Mouse (Mus musculus) limb, embryonic 11.5 days (tissue): ENCODE results near the gene Rmnd1. TPM values are rescaled to one million over a fixed set of nuclear protein-coding genes. Genes with fewer than 3 reads are reported as not detected.

Experiments
- ATAC-seq: fragments of 200-750 bp; cut with Nextera tagmentation; 2 replicates; pipeline ENCODE4 v1.8.0; 2017; ENCODE audit warnings: low read depth; ENCODE audit not compliant: insufficient number of reproducible peaks, low FRiP score, low TSS enrichment
- DNase-seq: peaks from one replicate; pipeline ENCODE4 v3.0.0-alpha.2; 2015; ENCODE audit warnings: low spot score
- H3K27ac ChIP-seq: fragments of 300-500 bp; sonication (generic); replicated peaks from 2 replicates; pipeline ENCODE4 v1.5.1; 2014; ENCODE audit warnings: low read depth, mild to moderate bottlenecking, low read length
- H3K27me3 ChIP-seq: fragments of 300-500 bp; sonication (generic); 2 replicates; pipeline ENCODE4 v1.6.1; 2014; ENCODE audit warnings: mild to moderate bottlenecking, low read length, mixed read lengths; ENCODE audit not compliant: control insufficient read depth, insufficient read depth
- H3K36me3 ChIP-seq: fragments of 300-500 bp; sonication (generic); 2 replicates; pipeline ENCODE4 v1.6.1; 2014; ENCODE audit warnings: mild to moderate bottlenecking, low read length, moderate library complexity, mixed read lengths; ENCODE audit not compliant: control insufficient read depth, insufficient read depth
- H3K4me1 ChIP-seq: fragments of 300-500 bp; sonication (generic); 2 replicates; pipeline ENCODE4 v1.6.1; 2014; ENCODE audit warnings: low read length, mixed read lengths; ENCODE audit not compliant: control insufficient read depth, insufficient read depth
- H3K4me2 ChIP-seq: fragments of 300-500 bp; sonication (generic); 2 replicates; pipeline ENCODE4 v1.6.1; 2014; ENCODE audit warnings: low read depth, mild to moderate bottlenecking, moderate library complexity; ENCODE audit not compliant: severe bottlenecking
- H3K4me3 ChIP-seq: fragments of 300-500 bp; sonication (generic); 2 replicates; pipeline ENCODE4 v1.5.1; 2014; ENCODE audit warnings: low read depth, low read length
- H3K9ac ChIP-seq: fragments of 300-500 bp; sonication (generic); 2 replicates; pipeline ENCODE4 v1.6.1; 2014; ENCODE audit warnings: mild to moderate bottlenecking, low read length
- H3K9me3 ChIP-seq: fragments of 300-500 bp; sonication (generic); 2 replicates; pipeline ENCODE4 v1.6.1; 2016; ENCODE audit warnings: low read length; ENCODE audit not compliant: control insufficient read depth
- WGBS: fragments of 180-500 bp; shearing (Covaris S2); extraction: QIAGEN DNeasy Blood & Tissue Kit; methylation state at CpG from one replicate; pipeline ENCODE4 v1.1.7; 2014; 5-methylcytosine and 5-hydroxymethylcytosine counted together
- polyA plus RNA-seq: library from polyadenylated mRNA; unstranded; fragments of >200 nt; fragmentation: Nextera tagmentation; extraction: Ambion mirVana; gene quantifications from 2 replicates; pipeline ENCODE4 v1.2.1, GENCODE M21; 2014

The Rmnd1 gene
- polyA plus RNA-seq, 1 experiment from 2014 or later, result 54.2 TPM

DNA sequence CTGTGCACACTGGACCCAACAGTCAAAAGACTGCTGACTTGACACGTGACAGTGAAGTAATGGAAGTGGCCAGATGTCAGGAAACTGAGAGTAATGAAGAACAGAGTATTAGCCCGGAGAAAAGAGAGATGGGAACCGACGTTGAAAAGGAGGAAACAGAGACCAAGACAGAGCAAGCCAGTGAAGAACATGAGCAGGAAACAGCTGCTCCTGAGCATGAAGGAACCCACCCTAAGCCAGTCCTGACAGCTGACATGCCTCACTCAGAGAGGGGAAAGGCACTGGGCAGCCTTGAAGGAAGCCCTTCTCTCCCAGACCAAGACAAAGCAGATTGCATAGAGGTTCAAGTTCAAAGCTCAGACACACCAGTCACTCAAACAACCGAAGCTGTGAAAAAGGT is 75.5 kb downstream of the Rmnd1 start:
- no peak for ATAC-seq
- Histone ChIP-seq H3K4me1 (no peaks in the 10 kb centered on the region), H3K4me2 (no peak overlapping the region), H3K9me3 (no peaks in the 10 kb centered on the region; the same call in 1 of the 2 replicates), H3K4me3 (no peak overlapping the region), H3K27me3 (no peaks in the 10 kb centered on the region), H3K27ac (no peak overlapping the region), H3K36me3 (no peaks in the 10 kb centered on the region), H3K9ac (no peak overlapping the region)
- WGBS, result 73% methylated on average over 5 of the region's 5 CpGs
- DNase-seq, result no peak

DNA sequence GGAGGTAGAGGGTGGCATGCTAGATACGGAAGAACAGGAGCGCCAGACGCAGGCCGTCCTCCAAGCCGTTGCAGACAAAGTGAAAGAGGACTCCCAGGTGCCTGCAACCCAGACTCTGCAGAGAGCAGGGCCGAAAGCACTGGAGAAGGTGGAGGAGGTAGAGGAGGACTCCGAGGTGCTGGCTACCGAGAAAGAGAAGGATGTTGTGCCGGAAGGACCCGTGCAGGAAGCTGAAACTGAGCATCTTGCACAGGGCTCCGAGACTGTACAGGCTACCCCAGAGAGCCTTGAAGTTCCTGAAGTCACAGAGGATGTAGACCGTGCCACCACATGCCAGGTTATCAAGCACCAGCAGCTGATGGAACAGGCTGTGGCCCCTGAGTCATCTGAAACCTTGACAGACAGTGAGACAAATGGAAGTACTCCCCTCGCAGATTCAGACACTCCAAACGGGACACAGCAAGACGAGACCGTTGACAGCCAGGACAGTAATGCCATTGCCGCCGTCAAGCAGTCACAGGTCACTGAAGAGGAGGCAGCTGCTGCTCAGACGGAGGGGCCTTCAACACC is 76.2 kb downstream of the Rmnd1 start:
- no peak overlapping the region for H3K4me3 ChIP-seq
- H3K9me3 ChIP-seq, result no peaks in the 10 kb centered on the region; the same call in 1 of the 2 replicates
- H3K27me3 ChIP-seq, result no peaks in the 10 kb centered on the region
- H3K4me2 ChIP-seq, result no peak overlapping the region
- DNase-seq, result no peak
- no peak overlapping the region for H3K27ac ChIP-seq
- no peaks in the 10 kb centered on the region for H3K4me1 ChIP-seq
- no peak for ATAC-seq
- no peak overlapping the region for H3K9ac ChIP-seq
- WGBS, result 90% methylated on average over 19 of the region's 19 CpGs
- no peaks in the 10 kb centered on the region for H3K36me3 ChIP-seq

DNA sequence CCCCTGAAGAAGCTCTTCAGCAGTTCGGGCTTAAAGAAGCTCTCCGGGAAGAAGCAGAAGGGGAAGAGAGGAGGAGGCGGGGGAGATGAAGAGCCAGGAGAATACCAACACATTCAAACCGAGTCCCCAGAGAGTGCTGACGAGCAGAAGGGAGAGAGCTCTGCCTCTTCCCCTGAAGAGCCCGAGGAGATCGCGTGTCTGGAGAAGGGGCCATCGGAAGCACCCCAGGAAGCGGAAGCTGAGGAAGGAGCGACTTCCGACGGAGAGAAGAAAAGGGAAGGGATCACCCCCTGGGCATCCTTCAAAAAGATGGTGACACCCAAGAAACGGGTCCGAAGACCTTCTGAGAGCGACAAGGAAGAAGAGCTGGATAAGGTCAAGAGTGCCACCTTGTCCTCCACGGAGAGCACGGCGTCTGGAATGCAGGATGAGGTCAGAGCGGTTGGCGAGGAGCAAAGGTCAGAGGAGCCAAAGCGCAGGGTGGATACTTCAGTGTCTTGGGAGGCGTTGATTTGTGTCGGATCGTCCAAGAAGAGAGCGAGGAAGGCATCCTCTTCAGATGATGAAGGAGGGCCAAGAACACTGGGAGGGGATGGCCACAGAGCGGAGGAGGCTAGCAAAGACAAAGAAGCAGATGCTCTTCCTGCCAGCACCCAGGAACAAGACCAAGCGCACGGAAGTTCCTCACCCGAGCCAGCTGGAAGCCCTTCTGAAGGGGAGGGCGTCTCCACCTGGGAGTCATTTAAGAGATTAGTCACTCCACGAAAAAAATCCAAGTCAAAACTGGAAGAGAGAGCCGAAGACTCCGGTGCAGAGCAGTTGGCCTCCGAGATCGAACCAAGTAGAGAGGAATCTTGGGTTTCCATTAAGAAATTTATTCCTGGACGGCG is 77.6 kb downstream of the Rmnd1 start:
- H3K36me3 ChIP-seq, result no peaks in the 10 kb centered on the region
- no peak for DNase-seq
- 91% methylated on average over 38 of the region's 38 CpGs for WGBS

More for the DNA sequence above, 77.6 kb downstream of the Rmnd1 start:
- Histone ChIP-seq H3K4me3 (no peak overlapping the region), H3K9me3 (no peaks in the 10 kb centered on the region), H3K27me3 (no peaks in the 10 kb centered on the region), H3K4me2 (no peak overlapping the region), H3K27ac (no peak overlapping the region), H3K4me1 (no peaks in the 10 kb centered on the region), H3K9ac (no peak overlapping the region)
- ATAC-seq, result no peak

Other genes starting within 250 kb of the Rmnd1 start
- gene Akap12, start 166.0 kb downstream of the Rmnd1 start, polyA plus RNA-seq, result 7.5 and 9.4 TPM in 2 replicates
- 22.7 and 24.4 TPM in 2 replicates for gene Zbtb2, start 44.3 kb downstream of the Rmnd1 start, polyA plus RNA-seq
- gene Armt1, start 79 bp upstream of the Rmnd1 start, polyA plus RNA-seq, result 28.9 and 29.8 TPM in 2 replicates
- 0.09 TPM in 1 of 2 replicates, not detected in the other for gene Ccdc170, start 50.1 kb upstream of the Rmnd1 start, polyA plus RNA-seq
- gene Esr1, start 179.2 kb upstream of the Rmnd1 start, polyA plus RNA-seq, result 0.67 and 1.1 TPM in 2 replicates